11 mouse cellular contexts compared by ENCODE assay signal in genomic region chr2:79253754-79254197, GRCm38 (mm10). TPM values are rescaled to one million over a fixed set of nuclear protein-coding genes. Genes with fewer than 3 reads are reported as not detected.
DNase-seq lines count a peak whose midpoint lies in the region; ATAC-seq and TF ChIP-seq lines count a peak whose summit lies in the region.
"Had no signal": no experiment of that assay in that cellular context is flagged by ENCODE, and none has a peak within 500 bp of the region (broad histone marks: within the 10 kb centered on the region; RNA-seq: fewer than 3 reads in every experiment).

No protein-coding gene starts in this region.

- no peaks in the 10 kb centered on the region; the same call in 1 of the 2 replicates for H3K27me3 ChIP-seq in liver, embryonic 14.5 days (ENCODE audit: control insufficient read depth, insufficient read depth, low read length)
- no peaks in the 10 kb centered on the region for H3K27me3 ChIP-seq in splenic B cell, adult 2 months (ENCODE audit: control insufficient read depth, insufficient read depth, low read length, poor library complexity, severe bottlenecking)
- peaks cover 24% of the 10 kb centered on the region for H3K27me3 ChIP-seq in midbrain, embryonic 10.5 days (ENCODE audit: low read depth, poor library complexity, severe bottlenecking)

- H3K27ac ChIP-seq in liver, embryonic 14.5 days: peak overlapping the region; percentile 92
- H3K27ac ChIP-seq in left cerebral cortex, adult 2 months: no peak overlapping the region
- H3K27ac ChIP-seq in midbrain, embryonic 10.5 days (replicated peaks): no peak overlapping the region
- H3K27ac ChIP-seq: heart, embryonic 15.5 days; hindbrain, postnatal 0 days had no signal

- peaks cover 2% of the 10 kb centered on the region for H3K36me3 ChIP-seq in liver, embryonic 14.5 days (replicated peaks; ENCODE audit: control insufficient read depth, insufficient read depth, low read depth)
- H3K36me3 ChIP-seq in splenic B cell, adult 2 months (ENCODE audit: control insufficient read depth, insufficient read depth, low read length, poor library complexity, severe bottlenecking): peaks cover 2% of the 10 kb centered on the region; the same call in 1 of the 2 replicates
- no peaks in the 10 kb centered on the region for H3K36me3 ChIP-seq in midbrain, embryonic 10.5 days
- H3K36me3 ChIP-seq: heart, embryonic 15.5 days had no signal

- 0 out of 4 replicates have a peak overlapping the region, but pooled peaks of 1 of the 2 experiments have one; percentile 19 for H3K4me3 ChIP-seq in liver, embryonic 14.5 days (ENCODE audit: insufficient read depth in 1 of 2, low read depth in 2 of 2, low read length in 2 of 2)
- no peak overlapping the region for H3K4me3 ChIP-seq in left cerebral cortex, adult 2 months
- H3K4me3 ChIP-seq in midbrain, embryonic 10.5 days: no peak overlapping the region
- H3K4me3 ChIP-seq: heart, embryonic 15.5 days had no signal

- peaks cover 29 to 32% of the 10 kb centered on the region in 2 experiments for H3K4me1 ChIP-seq in liver, embryonic 14.5 days (replicated peaks; ENCODE audit: control insufficient read depth in 2 of 2, insufficient read depth in 2 of 2, low read length in 1 of 2)
- peaks cover 15% of the 10 kb centered on the region for H3K4me1 ChIP-seq in midbrain, embryonic 10.5 days

- peak; percentile 56 for ATAC-seq in liver, embryonic 14.5 days (ENCODE audit: insufficient read depth)

- TF ChIP-seq EP300 in liver, embryonic 14.5 days (IDR thresholded peaks at IDR 0.05; ENCODE audit: low read depth): peak; percentile 79

- DNase-seq in adrenal gland, postnatal 10 days: peak; percentile 3
- no peak for DNase-seq in adrenal gland, postnatal 4 days (ENCODE audit: low spot score in 2 of 2)
- peak; percentile 42 for DNase-seq in thymus, postnatal 25 days
- no peak for DNase-seq in thymus, postnatal 0 days (ENCODE audit: low spot score)
- peak; percentile 54 to 69 (median 68) for DNase-seq in liver, embryonic 14.5 days (ENCODE audit: low read depth in 3 of 3, low spot score in 3 of 3)
- peak; percentile 45 for DNase-seq in splenic B cell, adult 2 months (ENCODE audit: low read depth, low spot score)
- DNase-seq in left cerebral cortex, adult 2 months (ENCODE audit: extremely low spot score in 1 of 2, low spot score in 2 of 2): no peak
- no peak for DNase-seq in midbrain, embryonic 10.5 days (ENCODE audit: low spot score)
- DNase-seq: gastrocnemius, postnatal 14 days had no signal

- H3K4me2 ChIP-seq in liver, embryonic 14.5 days (ENCODE audit: low read depth): peak overlapping the region; percentile 89
- H3K4me2 ChIP-seq: heart, embryonic 15.5 days had no signal

- no peaks in the 10 kb centered on the region for H3K9me3 ChIP-seq in liver, embryonic 14.5 days (ENCODE audit: control insufficient read depth, low read length)
- no peaks in the 10 kb centered on the region for H3K9me3 ChIP-seq in midbrain, embryonic 10.5 days (replicated peaks)
- H3K9me3 ChIP-seq: heart, embryonic 15.5 days had no signal

- intact Hi-C loops in left cerebral cortex, adult 2 months (cut with DNase I): loop anchor here (2.0 kb wide), 1 partner anchor 295 kb away; no protein-coding TSS in a partner anchor

- no peak for TF ChIP-seq CTCF in liver, embryonic 14.5 days (IDR thresholded peaks at IDR 0.05; ENCODE audit: low read depth)
- TF ChIP-seq CTCF in left cerebral cortex, adult 2 months (IDR thresholded peaks at IDR 0.05): no peak

- H3K9ac ChIP-seq in liver, embryonic 14.5 days (replicated peaks): peak overlapping the region; percentile 60
- H3K9ac ChIP-seq: heart, embryonic 15.5 days had no signal

- 11% methylated on average over 8 of the region's 8 CpGs for WGBS in liver, embryonic 14.5 days (ENCODE audit: insufficient replicate concordance)
- WGBS in midbrain, embryonic 10.5 days: 55% methylated on average over 8 of the region's 8 CpGs

RNA-seq across cellular contexts. Expression of gene Itga4, which starts 1.4 kb away (rescaled TPM):
- total RNA-seq in adrenal gland, postnatal 10 days (2021): 1 to 10 TPM; 5.3 to 8.5 TPM
- 1 to 10 TPM; 5.4 to 8.4 TPM for total RNA-seq in adrenal gland, postnatal 4 days (2021)
- 20.3 and 24.6 TPM in 2 replicates for polyA plus RNA-seq in thymus, postnatal 0 days (2015; fragmentation: Nextera tagmentation; extraction: Ambion mirVana)
- polyA plus RNA-seq in liver, embryonic 14.5 days (2012; rRNA removed): 18.2 and 18.6 TPM in 2 replicates
- polyA plus RNA-seq in liver, embryonic 14.5 days (2014; fragmentation: Nextera tagmentation; extraction: Ambion mirVana): 27.0 and 27.6 TPM in 2 replicates
- total RNA-seq in left cerebral cortex, adult 2 months (2021): 10 to 100 TPM; 10.6 to 11.2 TPM
- polyA plus RNA-seq in midbrain, embryonic 10.5 days (2016; fragmentation: Nextera tagmentation; extraction: Ambion mirVana): 7.9 and 10.4 TPM in 2 replicates

Comparison
In these comparisons a context has a peak if more than half of its experiments do, and no peak if none do; other contexts are left out.
1. DNase-seq: peak in adrenal gland, postnatal 10 days (single experiment), thymus, postnatal 25 days (single experiment), liver, embryonic 14.5 days (3 of 3) and splenic B cell, adult 2 months (single experiment); none in adrenal gland, postnatal 4 days (0 of 2), thymus, postnatal 0 days (single experiment), left cerebral cortex, adult 2 months (0 of 2) and midbrain, embryonic 10.5 days (single experiment).